In the genomic region with DNA sequence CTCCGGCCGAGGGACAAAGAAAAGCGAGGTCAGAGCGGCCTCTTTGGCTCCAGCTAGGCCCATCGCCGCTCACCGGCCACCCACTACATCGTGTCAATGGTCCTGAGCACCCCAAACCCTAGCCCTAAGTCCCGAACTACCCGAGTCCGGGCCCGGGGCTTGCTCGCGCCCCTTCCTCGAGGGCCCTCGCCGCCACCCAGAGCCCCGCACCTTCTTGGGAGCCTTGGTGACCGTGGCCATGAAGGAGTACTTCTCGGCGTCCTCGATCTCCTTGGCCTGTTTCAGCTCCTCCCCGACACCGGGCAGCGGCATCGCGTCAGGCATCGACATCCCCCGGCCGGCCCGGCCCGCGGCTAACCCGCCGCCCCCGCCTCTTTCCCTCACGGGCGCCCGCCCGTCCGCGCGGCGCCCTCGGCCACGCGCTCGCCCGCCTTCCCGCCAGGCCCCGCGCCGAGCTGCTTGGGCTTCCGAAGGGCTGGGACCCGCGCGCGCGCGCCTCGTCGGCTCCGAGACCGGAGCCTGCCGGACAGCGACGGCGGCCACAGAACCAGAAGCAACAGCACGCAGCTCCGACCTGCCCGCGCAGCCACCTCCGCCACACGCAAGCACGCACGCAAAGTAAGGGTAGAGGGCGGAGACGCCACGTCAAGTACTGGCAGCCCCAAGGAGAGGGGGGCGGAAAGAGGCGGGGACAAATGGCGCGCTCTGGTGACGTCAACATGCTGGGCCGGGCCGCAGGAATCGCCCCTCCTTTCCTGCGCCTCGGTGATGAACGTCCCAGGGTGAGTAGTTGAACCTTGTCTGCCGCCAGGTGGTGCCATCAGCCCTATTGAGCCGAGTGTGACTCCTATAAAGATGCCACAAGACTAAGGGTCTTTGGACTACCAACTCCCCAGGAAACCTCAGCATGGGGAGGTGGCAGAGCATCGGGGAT, we compare ENCODE assay signal across 8 mouse cellular contexts. TPM values are rescaled to one million over a fixed set of nuclear protein-coding genes. Genes with fewer than 3 reads are reported as not detected.
A peak's percentile ranks its signal among the peaks of the same experiment; 100 is the strongest.
DNase-seq lines count a peak whose midpoint lies in the region; ATAC-seq lines count a peak whose summit lies in the region.

A gene (minus strand): TSS at position 613 of the 934 bp plus-strand sequence.

- peak; percentile 99 for DNase-seq in adipocyte (ENCODE audit: low spot score)
- DNase-seq in embryo, embryonic 10 days (ENCODE audit: low spot score), result peak; percentile 99
- peak; percentile 97 for DNase-seq in gastrocnemius, postnatal 10 days
- DNase-seq in induced T-regulatory cell, adult 2 months (ENCODE audit: low read depth), result peak; percentile 98
- DNase-seq in left cerebral cortex, adult 9 months (ENCODE audit: low spot score in 2 of 2), result peak; percentile 98 to 100
- peak; percentile 99 for DNase-seq in right cerebral cortex, postnatal 14 days
- peak; percentile 99 for DNase-seq in urinary bladder, postnatal 36 days (ENCODE audit: low spot score in 2 of 2)

- peak; percentile 97 for ATAC-seq in megakaryocyte progenitor cell, adult 5-6 weeks (replicated peaks; ENCODE audit: poor library complexity)

RNA-seq across cellular contexts. Expression of the gene that starts here (rescaled TPM):
- 10 to 100 TPM; 47.4 to 53.9 TPM for total RNA-seq in gastrocnemius, postnatal 10 days (2021)
- 82.8 and 84.9 TPM in 2 replicates for total RNA-seq in megakaryocyte progenitor cell, adult 5-6 weeks (2015)
- 42.3 and 73.4 TPM in 2 replicates for total RNA-seq in megakaryocyte progenitor cell, adult 5-6 weeks (2017)

Comparison
In these comparisons a context has a peak if more than half of its experiments do, and no peak if none do; other contexts are left out.
1. Peak in every context shown above with its lines: DNase-seq and ATAC-seq.